Mouse (Mus musculus) C2C12 (cell line): ENCODE results near the gene Urb1.

Experiments used
- CEBPB ChIP-seq: IDR thresholded peaks from one replicate; pipeline ENCODE4 v1.6.1; 2011; ENCODE audit warnings: low read depth, mild to moderate bottlenecking, control low read depth, moderate library complexity
- CTCF ChIP-seq: IDR thresholded peaks from one replicate; pipeline ENCODE4 v1.5.1; 2011; ENCODE audit not compliant: control insufficient read depth, insufficient read depth, insufficient read length
- FOSL1 ChIP-seq: IDR thresholded peaks from one replicate; pipeline ENCODE4 v1.8.0; 2011; ENCODE audit warnings: mild to moderate bottlenecking, low read length; ENCODE audit not compliant: poor library complexity, insufficient read depth, severe bottlenecking
- MAX ChIP-seq: IDR thresholded peaks from one replicate; pipeline ENCODE4 v1.6.1; 2011; ENCODE audit warnings: mild to moderate bottlenecking, control low read depth
- MYOD1 ChIP-seq: IDR thresholded peaks from one replicate; pipeline ENCODE4 v1.6.1; 2011; ENCODE audit warnings: low read depth; ENCODE audit not compliant: control insufficient read depth, insufficient read length
- MYOG ChIP-seq: IDR thresholded peaks from one replicate; pipeline ENCODE4 v1.6.1; 2011; ENCODE audit not compliant: control insufficient read depth, insufficient read length; ENCODE audit errors: extremely low read depth
- USF1 ChIP-seq: IDR thresholded peaks from one replicate; pipeline ENCODE4 v1.6.1; 2011; ENCODE audit warnings: low read depth, mild to moderate bottlenecking, control low read depth, moderate library complexity

GRCm38 (mm10) chr16:90831676-90832075 lies 21.5 kb upstream of the Urb1 start:
- TF ChIP-seq CTCF (no peak), MAX (no peak), CEBPB (no peak), USF1 (no peak), MYOG (no peak), MYOD1 (no peak), FOSL1 (no peak)
